Mouse (Mus musculus): ENCODE results near the gene Acap1.
A peak's percentile ranks its signal among the peaks of the same experiment; 100 is the strongest.

Acap1 gene

GRCm38 (mm10) chr11:69835326-69835965, 59.9 kb downstream of the Acap1 start:
- no peak for DNase-seq

- DNase-seq: peak; percentile 58 to 72
These were observed 61.3 kb downstream of the Acap1 start for GRCm38 (mm10) chr11:69834001-69834549.

GRCm38 (mm10) chr11:69833554-69833953, 61.8 kb downstream of the Acap1 start:
- no peak for DNase-seq

All from kidney, postnatal 4 days (tissue).